Mouse (Mus musculus): ENCODE results near the gene 4933427I04Rik. TPM values are rescaled to one million over a fixed set of nuclear protein-coding genes. Genes with fewer than 3 reads are reported as not detected.

4933427I04Rik gene
- polyA plus RNA-seq, 1 experiment from 2014 or later = 0.12 TPM

Other genes starting within 250 kb of the 4933427I04Rik start
- 74.7 and 114 TPM in 2 replicates for gene Macf1, start 175.3 kb upstream of the 4933427I04Rik start, polyA plus RNA-seq (2014; fragmentation: Nextera tagmentation; extraction: Ambion mirVana)
- 340 and 344 TPM in 2 replicates for gene Ndufs5, start 141.5 kb upstream of the 4933427I04Rik start, polyA plus RNA-seq (2014; fragmentation: Nextera tagmentation; extraction: Ambion mirVana)
- gene Akirin1, start 109.3 kb upstream of the 4933427I04Rik start, polyA plus RNA-seq (2014; fragmentation: Nextera tagmentation; extraction: Ambion mirVana) = 104 and 107 TPM in 2 replicates
- gene Rhbdl2, start 71.8 kb upstream of the 4933427I04Rik start, polyA plus RNA-seq (2014; fragmentation: Nextera tagmentation; extraction: Ambion mirVana) = 0.46 and 0.86 TPM in 2 replicates
- 51.2 and 67.2 TPM in 2 replicates for gene Mycbp, start 45.2 kb downstream of the 4933427I04Rik start, polyA plus RNA-seq (2014; fragmentation: Nextera tagmentation; extraction: Ambion mirVana)
- gene Rragc, start 57.8 kb downstream of the 4933427I04Rik start, polyA plus RNA-seq (2014; fragmentation: Nextera tagmentation; extraction: Ambion mirVana) = 55.0 and 55.2 TPM in 2 replicates
- gene 4930535I16Rik, start 58.3 kb downstream of the 4933427I04Rik start, polyA plus RNA-seq (2014; fragmentation: Nextera tagmentation; extraction: Ambion mirVana) = not detected in 2 replicates

Measured in hindbrain, embryonic 11.5 days (tissue).